Mouse (Mus musculus) liver, embryonic 11.5 days (tissue): ENCODE results near the gene Vangl2. TPM values are rescaled to one million over a fixed set of nuclear protein-coding genes. Genes with fewer than 3 reads are reported as not detected.

ENCODE experiments used
- ATAC-seq: fragments of 200-750 bp; cut with Nextera tagmentation; replicated peaks from 2 replicates; pipeline ENCODE4 v1.8.0; 2017; ENCODE audit warnings: moderate number of reproducible peaks, mild to moderate bottlenecking, moderate TSS enrichment, moderate library complexity; ENCODE audit not compliant: low FRiP score
- DNase-seq: peaks from one replicate; pipeline ENCODE4 v3.0.0-alpha.2; 2017; ENCODE audit warnings: low spot score
- H3K27ac ChIP-seq: fragments of 300-500 bp; sonication (generic); 2 replicates; pipeline ENCODE4 v1.5.1; 2014; ENCODE audit warnings: mild to moderate bottlenecking, low read depth, low read length, control low read depth
- H3K27me3 ChIP-seq: fragments of 300-500 bp; sonication (generic); replicated peaks from 2 replicates; pipeline ENCODE4 v1.6.1; 2014; ENCODE audit warnings: low read length, mixed read lengths; ENCODE audit not compliant: control insufficient read depth, insufficient read depth
- H3K36me3 ChIP-seq: fragments of 300-500 bp; sonication (generic); 2 replicates; pipeline ENCODE4 v1.6.1; 2014; ENCODE audit warnings: mild to moderate bottlenecking, low read length, moderate library complexity, mixed read lengths; ENCODE audit not compliant: control insufficient read depth, insufficient read depth
- H3K4me1 ChIP-seq: fragments of 300-500 bp; sonication (generic); replicated peaks from 2 replicates; pipeline ENCODE4 v1.6.1; 2014; ENCODE audit warnings: low read length, mixed read lengths; ENCODE audit not compliant: control insufficient read depth, insufficient read depth
- H3K4me2 ChIP-seq: fragments of 300-500 bp; sonication (generic); 2 replicates; pipeline ENCODE4 v1.6.1; 2014; ENCODE audit warnings: mild to moderate bottlenecking, control low read depth, moderate library complexity
- H3K4me3 ChIP-seq: fragments of 300-500 bp; sonication (generic); 2 replicates; pipeline ENCODE4 v1.5.1; 2014; ENCODE audit warnings: low read depth, low read length, control low read depth
- H3K9ac ChIP-seq: fragments of 300-500 bp; sonication (generic); 2 replicates; pipeline ENCODE4 v1.6.1; 2014; ENCODE audit warnings: low read depth, low read length, control low read depth
- H3K9me3 ChIP-seq: fragments of 300-500 bp; sonication (generic); 2 replicates; pipeline ENCODE4 v1.6.1; 2016; ENCODE audit warnings: low read length, inconsistent platforms, mixed read lengths; ENCODE audit not compliant: control insufficient read depth
- WGBS: fragments of 180-500 bp; shearing (Covaris S2); extraction: QIAGEN DNeasy Blood & Tissue Kit; methylation state at CpG from one replicate; pipeline ENCODE4 v1.1.7; 2014; 5-methylcytosine and 5-hydroxymethylcytosine counted together
- polyA plus RNA-seq: library from polyadenylated mRNA; unstranded; fragments of >200 nt; fragmentation: Nextera tagmentation; extraction: Ambion mirVana; gene quantifications from 2 replicates; pipeline ENCODE4 v1.2.1, GENCODE M21; 2014

Gene Vangl2
- polyA plus RNA-seq, 1 experiment from 2014 or later: 5.4 TPM

DNA sequence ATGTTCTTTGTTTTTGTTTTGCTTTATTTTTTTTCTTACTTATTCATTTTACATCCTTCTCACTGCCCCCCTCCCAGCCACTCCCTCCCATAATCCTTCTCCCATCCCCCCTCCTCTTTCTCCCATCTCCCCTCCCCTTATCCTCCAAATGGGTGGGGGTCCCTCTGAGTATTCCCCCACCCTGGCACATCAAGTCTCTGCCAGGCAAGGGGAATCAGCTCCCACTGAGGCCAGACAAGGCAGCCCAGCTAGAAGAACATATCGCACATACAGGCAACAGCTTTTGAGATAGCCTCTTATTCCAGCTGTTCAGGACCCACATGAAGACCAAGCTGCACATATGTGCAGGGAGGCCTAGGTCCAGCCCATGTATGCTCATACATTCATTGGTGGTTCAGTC is 44.1 kb downstream of the Vangl2 start:
- 95% methylated on average over 1 of the region's 1 CpGs for WGBS

GRCm38 (mm10) chr1:171983372-171984001 is 44.8 kb downstream of the Vangl2 start:
- H3K27ac ChIP-seq: no peak overlapping the region
- no peak overlapping the region for H3K4me3 ChIP-seq
- no peak for DNase-seq
- no peak overlapping the region for H3K4me2 ChIP-seq
- no peak for ATAC-seq
- no peaks in the 10 kb centered on the region; the same call in 1 of the 2 replicates for H3K9me3 ChIP-seq
- 45% methylated on average over 3 of the region's 3 CpGs for WGBS
- H3K4me1 ChIP-seq: no peaks in the 10 kb centered on the region
- H3K36me3 ChIP-seq: no peaks in the 10 kb centered on the region
- H3K9ac ChIP-seq: no peak overlapping the region
- no peaks in the 10 kb centered on the region for H3K27me3 ChIP-seq

More for the DNA sequence above, 44.1 kb downstream of the Vangl2 start:
- no peak for DNase-seq
- no peak for ATAC-seq
- Histone ChIP-seq H3K9me3 (no peaks in the 10 kb centered on the region; the same call in 1 of the 2 replicates), H3K4me1 (no peaks in the 10 kb centered on the region), H3K4me3 (no peak overlapping the region), H3K27me3 (no peaks in the 10 kb centered on the region), H3K27ac (no peak overlapping the region), H3K9ac (no peak overlapping the region), H3K36me3 (no peaks in the 10 kb centered on the region), H3K4me2 (no peak overlapping the region)

DNA sequence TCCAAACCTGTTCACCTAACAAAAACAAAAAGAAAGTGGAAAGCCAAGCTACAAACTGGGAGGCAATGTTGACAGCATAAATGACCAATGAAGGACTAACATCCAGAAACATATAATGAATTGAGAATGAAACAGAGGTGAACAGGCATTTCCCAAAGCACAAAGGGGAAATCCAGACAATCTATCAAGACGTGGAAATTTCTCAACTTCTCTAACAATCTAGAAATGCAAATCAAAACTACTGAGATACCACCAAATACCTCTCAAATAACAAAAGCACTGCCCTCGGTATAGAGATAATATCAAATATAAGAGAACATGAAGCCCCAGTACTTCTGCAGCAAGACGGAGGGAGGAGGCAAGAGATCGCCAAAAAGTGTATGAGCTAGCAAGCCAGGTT is 45.5 kb downstream of the Vangl2 start:
- Histone ChIP-seq H3K4me2 (no peak overlapping the region), H3K9ac (no peak overlapping the region), H3K4me1 (no peaks in the 10 kb centered on the region), H3K27me3 (no peaks in the 10 kb centered on the region), H3K9me3 (no peaks in the 10 kb centered on the region), H3K27ac (no peak overlapping the region), H3K4me3 (no peak overlapping the region), H3K36me3 (no peaks in the 10 kb centered on the region)
- no peak for ATAC-seq
- no peak for DNase-seq
- 71% methylated on average over 4 of the region's 4 CpGs for WGBS

DNA sequence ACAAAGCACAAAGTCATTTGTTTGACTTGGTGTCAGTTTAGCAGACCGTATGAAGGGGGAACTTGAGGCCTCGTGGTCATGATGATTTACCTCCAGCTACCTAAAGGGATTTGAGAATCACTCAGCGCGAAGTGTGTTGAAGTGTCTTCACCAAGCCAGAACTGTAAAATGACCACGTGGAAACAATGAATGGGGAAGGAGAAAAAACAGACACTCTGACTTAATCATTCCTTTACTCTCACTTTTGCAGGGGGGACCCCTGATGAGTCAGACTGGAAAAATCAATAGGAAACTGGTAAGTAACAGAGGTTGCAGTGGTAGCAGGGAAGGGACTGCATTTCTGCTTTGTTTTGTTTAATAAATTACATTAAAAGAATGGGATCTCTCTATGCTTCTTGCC is 46.1 kb downstream of the Vangl2 start:
- no peaks in the 10 kb centered on the region for H3K9me3 ChIP-seq
- H3K4me3 ChIP-seq: no peak overlapping the region
- no peaks in the 10 kb centered on the region for H3K27me3 ChIP-seq
- no peak overlapping the region for H3K4me2 ChIP-seq
- no peaks in the 10 kb centered on the region for H3K36me3 ChIP-seq
- no peaks in the 10 kb centered on the region for H3K4me1 ChIP-seq
- ATAC-seq (no peak), DNase-seq (no peak)
- H3K9ac ChIP-seq: no peak overlapping the region
- 65% methylated on average over 5 of the region's 5 CpGs for WGBS
- no peak overlapping the region for H3K27ac ChIP-seq

GRCm38 (mm10) chr1:171979969-171980730 is 48.1 kb downstream of the Vangl2 start:
- Histone ChIP-seq H3K4me2 (no peak overlapping the region), H3K9ac (no peak overlapping the region), H3K4me3 (no peak overlapping the region), H3K27ac (no peak overlapping the region), H3K36me3 (no peaks in the 10 kb centered on the region), H3K27me3 (no peaks in the 10 kb centered on the region), H3K4me1 (no peaks in the 10 kb centered on the region), H3K9me3 (no peaks in the 10 kb centered on the region)
- WGBS: 87% methylated on average over 13 of the region's 13 CpGs
- ATAC-seq (no peak), DNase-seq (no peak)

- Histone ChIP-seq H3K4me3 (no peak overlapping the region), H3K36me3 (no peaks in the 10 kb centered on the region), H3K9me3 (no peaks in the 10 kb centered on the region), H3K9ac (no peak overlapping the region), H3K27me3 (no peaks in the 10 kb centered on the region), H3K27ac (no peak overlapping the region), H3K4me2 (no peak overlapping the region), H3K4me1 (no peaks in the 10 kb centered on the region)
- DNase-seq: no peak
- no peak for ATAC-seq
- 83% methylated on average over 2 of the region's 2 CpGs for WGBS
Measured at GRCm38 (mm10) chr1:171977891-171978290, 50.4 kb downstream of the Vangl2 start.

DNA sequence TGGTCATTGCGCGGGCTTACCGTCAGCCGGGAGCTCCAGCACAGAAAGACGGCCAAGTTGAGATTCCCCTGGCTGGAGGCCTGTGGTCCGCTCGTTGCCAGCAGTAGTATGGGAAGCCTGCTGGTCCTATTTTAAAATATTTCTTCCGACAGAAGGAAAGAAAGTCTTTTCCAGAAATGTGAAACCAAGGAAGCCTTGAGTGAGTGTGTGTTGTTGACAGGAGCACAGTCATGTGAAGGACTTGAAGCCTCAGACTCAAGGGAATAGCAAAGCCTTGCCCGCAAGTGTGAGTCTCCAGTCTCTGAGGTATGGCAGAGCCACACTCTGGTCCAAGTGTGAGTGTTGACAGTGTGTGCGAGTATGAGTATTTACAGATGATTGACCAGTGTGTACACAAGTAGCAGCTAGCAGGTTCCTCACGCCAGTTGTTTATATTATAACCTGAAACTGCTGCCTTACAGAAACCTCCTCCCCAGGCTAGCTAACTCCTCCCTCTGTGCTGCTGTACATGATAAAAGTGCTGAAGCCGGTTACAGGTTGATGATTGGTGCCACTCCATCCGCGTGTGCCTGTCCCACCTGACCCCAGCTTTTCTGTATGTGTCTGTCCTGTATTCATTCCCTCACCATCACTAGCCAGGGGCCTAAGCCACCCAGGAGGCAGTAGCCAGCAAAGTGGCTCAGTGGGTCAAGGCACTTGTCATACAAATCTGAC is 51.3 kb downstream of the Vangl2 start:
- no peak for ATAC-seq
- no peak for DNase-seq
- Histone ChIP-seq H3K4me2 (no peak overlapping the region), H3K9me3 (no peaks in the 10 kb centered on the region), H3K4me3 (no peak overlapping the region), H3K27me3 (no peaks in the 10 kb centered on the region), H3K4me1 (no peaks in the 10 kb centered on the region), H3K9ac (no peak overlapping the region), H3K36me3 (no peaks in the 10 kb centered on the region), H3K27ac (no peak overlapping the region)
- WGBS: 91% methylated on average over 14 of the region's 14 CpGs

- H3K4me3 ChIP-seq: no peak overlapping the region
- H3K9me3 ChIP-seq: no peaks in the 10 kb centered on the region
- no peaks in the 10 kb centered on the region for H3K4me1 ChIP-seq
- WGBS: 78% methylated on average over 4 of the region's 4 CpGs
- DNase-seq (no peak), ATAC-seq (no peak)
- H3K9ac ChIP-seq: no peak overlapping the region
- no peak overlapping the region for H3K4me2 ChIP-seq
- no peaks in the 10 kb centered on the region for H3K36me3 ChIP-seq
- no peak overlapping the region for H3K27ac ChIP-seq
- no peaks in the 10 kb centered on the region for H3K27me3 ChIP-seq
Measured at GRCm38 (mm10) chr1:171975831-171976230, 52.4 kb downstream of the Vangl2 start.
